23 mouse cellular contexts compared by ENCODE assay signal in the genomic region with DNA sequence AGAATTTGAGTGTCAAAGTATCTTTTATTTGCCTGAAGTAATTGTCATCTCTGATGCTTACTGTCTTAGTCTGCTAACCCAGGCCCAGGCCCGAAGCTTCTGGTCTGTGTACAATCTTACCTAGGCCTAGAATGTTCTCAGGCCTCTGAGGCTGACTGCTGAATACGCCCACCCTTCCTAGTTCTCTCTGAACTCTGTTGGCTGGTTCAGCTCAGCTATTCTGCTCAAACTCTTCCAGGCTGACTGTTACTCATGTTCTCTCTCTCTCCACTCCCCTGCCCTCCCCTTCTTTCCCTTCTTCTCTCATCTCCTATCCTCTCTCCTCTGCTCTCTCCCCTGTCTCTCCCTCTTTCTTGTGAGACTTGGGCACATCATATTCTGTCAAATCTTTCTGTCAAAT.
"Had no signal": no experiment of that assay in that cellular context is flagged by ENCODE, and none has a peak within 500 bp of the region (broad histone marks: within the 10 kb centered on the region; RNA-seq: fewer than 3 reads in every experiment).

No protein-coding gene starts in this region.

- H3K27me3 ChIP-seq: kidney, embryonic 15.5 days; limb, embryonic 12.5 days; limb, embryonic 15.5 days; midbrain, embryonic 12.5 days; neural tube, embryonic 13.5 days; stomach, embryonic 15.5 days had no signal

- H3K27ac ChIP-seq: kidney, embryonic 15.5 days; limb, embryonic 12.5 days; limb, embryonic 15.5 days; liver, embryonic 14.5 days; midbrain, embryonic 12.5 days; neural tube, embryonic 13.5 days; stomach, embryonic 15.5 days had no signal

- DNase-seq: kidney, adult 11 months; kidney, adult 8-10 months; kidney, postnatal 10 days; kidney, postnatal 36 days; left cerebral cortex, postnatal 4 days; liver, postnatal 0 days; lung, embryonic 14.5 days; lung, postnatal 10 days; lung, postnatal 4 days; retina, postnatal 1 day; right cerebral cortex, postnatal 25 days; spleen, adult 18-20 months; thymus, adult 2 months; thymus, postnatal 14 days; thymus, postnatal 4 days had no signal

- H3K4me3 ChIP-seq: kidney, embryonic 15.5 days; limb, embryonic 12.5 days; limb, embryonic 15.5 days; midbrain, embryonic 12.5 days; myocyte; neural tube, embryonic 13.5 days; stomach, embryonic 15.5 days had no signal

- H3K4me1 ChIP-seq: kidney, embryonic 15.5 days; limb, embryonic 12.5 days; limb, embryonic 15.5 days; midbrain, embryonic 12.5 days; stomach, embryonic 15.5 days had no signal
